ENCODE assay signal across 8 mouse cellular contexts in the genomic region with DNA sequence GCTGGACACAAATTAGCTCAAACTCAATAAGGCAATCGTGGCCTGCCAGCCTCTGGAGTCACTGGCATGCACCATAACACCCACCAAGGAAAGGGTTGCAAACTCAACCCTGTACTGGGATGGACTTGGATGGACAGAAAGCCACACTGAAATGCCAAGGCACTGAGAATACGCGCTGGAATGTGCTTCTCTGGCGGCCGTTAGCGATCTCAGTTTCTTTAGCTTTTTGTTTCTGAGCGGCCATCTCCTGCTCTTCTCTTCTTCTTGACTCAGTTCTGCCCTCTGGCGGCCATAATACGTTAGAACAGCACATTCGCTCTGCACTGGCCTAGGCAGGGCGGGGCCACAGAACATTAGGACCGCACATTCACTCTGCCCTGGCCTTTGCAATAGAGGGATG. TPM values are rescaled to one million over a fixed set of nuclear protein-coding genes. Genes with fewer than 3 reads are reported as not detected.
DNase-seq lines count a peak whose midpoint lies in the region; ATAC-seq lines count a peak whose summit lies in the region.

No protein-coding gene starts in this region.

- H3K27ac ChIP-seq in hindbrain, embryonic 12.5 days = no peak overlapping the region

- H3K9me3 ChIP-seq in hindbrain, embryonic 12.5 days (replicated peaks) = no peaks in the 10 kb centered on the region

- H3K4me3 ChIP-seq in hindbrain, embryonic 12.5 days = no peak overlapping the region

- 0 out of 2 replicates have a peak, but pooled peaks cover 6% of the 10 kb centered on the region for H3K27me3 ChIP-seq in hindbrain, embryonic 12.5 days

- peak overlapping the region; percentile 21; the same call in 1 of the 2 replicates for H3K4me2 ChIP-seq in hindbrain, embryonic 12.5 days (replicated peaks)

- H3K4me1 ChIP-seq in hindbrain, embryonic 12.5 days = no peaks in the 10 kb centered on the region

- WGBS in hindbrain, embryonic 12.5 days = 10% methylated on average over 12 of the region's 12 CpGs

- no peak overlapping the region for H3K9ac ChIP-seq in hindbrain, embryonic 12.5 days

- 0 out of 2 replicates have a peak, but pooled peaks have one; percentile 54 for ATAC-seq in hindbrain, embryonic 12.5 days (ENCODE audit: low FRiP score)

- peak; percentile 94 for DNase-seq in Muller cell, postnatal 12 days (ENCODE audit: inconsistent ontology term)
- DNase-seq in cerebellum, adult 9-11 months = peak; percentile 83
- peak; percentile 51 to 73 for DNase-seq in frontal cortex, postnatal 10 days (ENCODE audit: low spot score in 2 of 2)
- peak; percentile 85 to 86 for DNase-seq in layer of hippocampus, postnatal 10 days (ENCODE audit: low spot score in 2 of 2)
- DNase-seq in lung, postnatal 10 days = peak; percentile 92
- peak; percentile 92 for DNase-seq in retina, embryonic 14.5 days (ENCODE audit: low spot score)
- peak; percentile 88 for DNase-seq in thymus, postnatal 4 days

- H3K36me3 ChIP-seq in hindbrain, embryonic 12.5 days = no peaks in the 10 kb centered on the region

RNA-seq across cellular contexts. Expression of gene Ddr1, which starts 33.3 kb away (rescaled TPM):
- 168 and 182 TPM in 2 replicates for polyA plus RNA-seq in hindbrain, embryonic 12.5 days (2016; fragmentation: Nextera tagmentation; extraction: Ambion mirVana)
- 10 to 100 TPM; 49.8 to 50.5 TPM for total RNA-seq in layer of hippocampus, postnatal 10 days (2021)
